In the genomic region with DNA sequence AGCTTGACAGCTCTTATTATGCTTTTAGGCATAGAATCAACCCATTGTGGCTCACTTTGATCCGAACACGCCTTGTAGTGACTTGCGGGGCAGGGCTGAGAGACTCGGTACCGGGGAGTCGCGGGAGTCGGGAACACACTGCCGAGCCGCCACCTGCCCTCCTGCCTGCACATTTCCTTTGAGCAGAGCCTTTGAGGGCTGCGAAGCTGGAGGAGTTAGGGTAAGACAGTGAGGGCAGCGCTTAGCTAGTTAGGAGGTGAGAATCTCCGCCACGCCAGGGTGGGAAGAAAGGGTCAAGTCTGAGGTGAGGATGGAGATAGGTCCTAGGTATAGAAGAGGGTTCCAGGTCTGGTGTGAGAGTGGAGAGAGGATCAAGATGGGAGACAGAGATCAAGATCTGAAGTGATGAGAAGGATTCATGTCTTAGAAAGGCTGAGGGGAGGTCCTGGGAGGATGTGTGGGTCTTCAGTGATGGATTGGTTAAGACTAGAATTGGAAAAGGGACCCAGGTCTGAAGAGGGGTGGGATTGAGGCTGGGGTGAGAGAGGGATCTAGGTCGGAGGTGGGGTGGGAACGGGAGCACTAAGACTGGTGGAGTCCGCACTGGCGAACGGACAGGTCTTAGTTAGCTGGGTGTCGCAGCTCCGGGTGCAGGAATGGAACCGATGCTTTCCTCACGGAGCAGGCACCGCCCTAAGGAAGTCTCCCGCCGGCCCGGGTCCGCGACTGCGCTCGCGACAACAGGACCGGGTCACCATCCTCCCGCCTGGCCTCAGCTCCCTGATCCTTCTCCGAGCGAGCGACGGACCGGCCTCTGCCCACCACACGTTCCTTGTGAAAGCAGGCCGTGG, we compare ENCODE assay signal across 8 mouse cellular contexts. TPM values are rescaled to one million over a fixed set of nuclear protein-coding genes. Genes with fewer than 3 reads are reported as not detected.
DNase-seq lines count a peak whose midpoint lies in the region; ATAC-seq and TF ChIP-seq lines count a peak whose summit lies in the region.

No protein-coding gene starts in this region.

- H3K79me2 ChIP-seq in myocyte (ENCODE audit: control insufficient read depth, insufficient read depth): no peaks in the 10 kb centered on the region

- WGBS in lung, adult 2 months: 2% methylated on average over 41 of the region's 41 CpGs
- 1% methylated on average over 41 of the region's 41 CpGs for WGBS in bone marrow, adult 2 months
- under 1% methylated on average over 41 of the region's 41 CpGs for WGBS in hindbrain, embryonic 16.5 days
- 2% methylated on average over 41 of the region's 41 CpGs for WGBS in liver, embryonic 13.5 days (ENCODE audit: insufficient replicate concordance)

- H3K9me3 ChIP-seq in hindbrain, embryonic 16.5 days (ENCODE audit: control insufficient read depth, low read length): no peaks in the 10 kb centered on the region
- no peaks in the 10 kb centered on the region for H3K9me3 ChIP-seq in liver, embryonic 13.5 days (replicated peaks)

- H3K4me1 ChIP-seq in lung, adult 2 months (ENCODE audit: control insufficient read depth, insufficient read depth, low read length): peaks cover 5% of the 10 kb centered on the region; the same call in 1 of the 2 replicates
- H3K4me1 ChIP-seq in bone marrow, adult 2 months (ENCODE audit: control insufficient read depth, insufficient read depth, low read length): peaks cover 3% of the 10 kb centered on the region; the same call in 1 of the 2 replicates
- peaks cover 3% of the 10 kb centered on the region for H3K4me1 ChIP-seq in hindbrain, embryonic 16.5 days (ENCODE audit: control insufficient read depth, insufficient read depth, low read depth, low read length)
- H3K4me1 ChIP-seq in liver, embryonic 13.5 days (replicated peaks): peaks cover 12% of the 10 kb centered on the region

- TF ChIP-seq CTCF in lung, adult 2 months (IDR thresholded peaks at IDR 0.05; ENCODE audit: insufficient read depth, low read length): no peak
- TF ChIP-seq CTCF in bone marrow, adult 2 months (IDR thresholded peaks at IDR 0.05; ENCODE audit: control insufficient read depth, insufficient read depth, low read length): no peak

- H3K27me3 ChIP-seq in hindbrain, embryonic 16.5 days (replicated peaks; ENCODE audit: control insufficient read depth, insufficient read depth, low read length): peaks cover 3% of the 10 kb centered on the region; the same call in 1 of the 2 replicates
- peaks cover 48% of the 10 kb centered on the region for H3K27me3 ChIP-seq in liver, embryonic 13.5 days
- H3K27me3 ChIP-seq in myocyte (ENCODE audit: control insufficient read depth, insufficient read depth, insufficient read length): peaks cover 9% of the 10 kb centered on the region

- no peak overlapping the region for H3K27ac ChIP-seq in bone marrow, adult 2 months (ENCODE audit: control insufficient read depth, insufficient read depth, low read depth, low read length, poor library complexity)
- peak overlapping the region; percentile 48; the same call in 1 of the 2 replicates for H3K27ac ChIP-seq in hindbrain, embryonic 16.5 days (ENCODE audit: low read depth, low read length)
- H3K27ac ChIP-seq in liver, embryonic 13.5 days: no peak overlapping the region

- H3K4me2 ChIP-seq in hindbrain, embryonic 16.5 days (ENCODE audit: low read length): peak overlapping the region; percentile 90
- peak overlapping the region; percentile 73 for H3K4me2 ChIP-seq in liver, embryonic 13.5 days
- H3K4me2 ChIP-seq in myocyte (ENCODE audit: low read depth): peak overlapping the region; percentile 57

- TF ChIP-seq POLR2A in lung, adult 2 months (IDR thresholded peaks at IDR 0.05; ENCODE audit: borderline replicate concordance, extremely low read depth, low read depth, low read length): no peak
- TF ChIP-seq POLR2A in bone marrow, adult 2 months (IDR thresholded peaks at IDR 0.05; ENCODE audit: borderline replicate concordance, control insufficient read depth, low read depth, low read length): 0 out of 2 replicates have a peak, but pooled peaks have one; percentile 29
- TF ChIP-seq POLR2A in myocyte (IDR thresholded peaks at IDR 0.05; ENCODE audit: insufficient read length, low read depth): no peak

- peak overlapping the region; percentile 70 for H3K9ac ChIP-seq in hindbrain, embryonic 16.5 days (ENCODE audit: low read depth, low read length)
- peak overlapping the region; percentile 58; the same call in 1 of the 2 replicates for H3K9ac ChIP-seq in liver, embryonic 13.5 days

- 0 out of 2 replicates have a peak, but pooled peaks have one; percentile 30 for ATAC-seq in erythroid progenitor cell, adult 5-6 weeks (replicated peaks; ENCODE audit: low FRiP score, poor library complexity, severe bottlenecking)
- ATAC-seq in hindbrain, embryonic 16.5 days: peak; percentile 58; the same call in 1 of the 2 replicates
- no peak for ATAC-seq in liver, embryonic 13.5 days (ENCODE audit: low read depth)

- peak overlapping the region; percentile 15 for H3K4me3 ChIP-seq in lung, adult 2 months (replicated peaks; ENCODE audit: extremely low read depth, low read depth, low read length)
- H3K4me3 ChIP-seq in bone marrow, adult 2 months (replicated peaks; ENCODE audit: control insufficient read depth, low read depth, low read length): peak overlapping the region; percentile 21
- H3K4me3 ChIP-seq in hindbrain, embryonic 16.5 days (ENCODE audit: low read length): peak overlapping the region; percentile 61
- H3K4me3 ChIP-seq in liver, embryonic 13.5 days (replicated peaks): peak overlapping the region; percentile 58
- no peak overlapping the region for H3K4me3 ChIP-seq in myocyte

- H3ac ChIP-seq in myocyte (ENCODE audit: control insufficient read depth, insufficient read length): no peak overlapping the region

- no peaks in the 10 kb centered on the region for H3K36me3 ChIP-seq in hindbrain, embryonic 16.5 days (ENCODE audit: control insufficient read depth, insufficient read depth, low read length)
- no peaks in the 10 kb centered on the region for H3K36me3 ChIP-seq in liver, embryonic 13.5 days
- no peaks in the 10 kb centered on the region for H3K36me3 ChIP-seq in myocyte (ENCODE audit: control insufficient read depth, insufficient read depth)

- DNase-seq in lung, adult 2 months: peak; percentile 25
- no peak for DNase-seq in lung, postnatal 25 days (ENCODE audit: low spot score)
- no peak for DNase-seq in liver, embryonic 13.5 days
- peak; percentile 32 for DNase-seq in yolk sac, embryonic 10.5 days (ENCODE audit: low spot score)

TF ChIP-seq in myocyte, 11 proteins besides CTCF, POLR2A, EP300 and RAD21:
- no peak for TF ChIP-seq POLR2AphosphoS2 (IDR thresholded peaks at IDR 0.05; ENCODE audit: insufficient read length, low read depth)
- no peak for TF ChIP-seq TCF12 (IDR thresholded peaks at IDR 0.05; ENCODE audit: insufficient read depth, poor library complexity, severe bottlenecking)
- TF ChIP-seq MYOG (IDR thresholded peaks at IDR 0.05; ENCODE audit: control insufficient read depth in 1 of 3, insufficient read depth in 1 of 3, insufficient read length in 2 of 3, low read depth in 2 of 3): no peak
- no peak for TF ChIP-seq SRF (IDR thresholded peaks at IDR 0.05; ENCODE audit: control insufficient read depth, insufficient read length, low read depth)
- no peak for TF ChIP-seq REST (IDR thresholded peaks at IDR 0.05; ENCODE audit: insufficient read depth, insufficient read length)
- TF ChIP-seq MYOD1 (IDR thresholded peaks at IDR 0.05; ENCODE audit: control insufficient read depth in 1 of 3, insufficient read length in 2 of 3, low read depth in 2 of 3): no peak
- no peak for TF ChIP-seq MAX (IDR thresholded peaks at IDR 0.05; ENCODE audit: low read depth)
- no peak for TF ChIP-seq TCF3 (IDR thresholded peaks at IDR 0.05; ENCODE audit: insufficient read length, low read depth)
- TF ChIP-seq USF1 (IDR thresholded peaks at IDR 0.05; ENCODE audit: low read depth): no peak
- no peak for TF ChIP-seq CEBPB (IDR thresholded peaks at IDR 0.05; ENCODE audit: insufficient read depth, poor library complexity, severe bottlenecking)
- TF ChIP-seq E2F4 (IDR thresholded peaks at IDR 0.05; ENCODE audit: insufficient read depth): no peak

RNA-seq across cellular contexts. Expression of a gene that starts 11.7 kb away (rescaled TPM):
- 3.8 and 6.9 TPM in 2 replicates for polyA plus RNA-seq in lung, adult 2 months (2012; rRNA removed)
- polyA plus RNA-seq in bone marrow, adult 2 months (2011; ENCODE audit: insufficient read depth, insufficient read length, low replicate concordance, missing spikeins): 18.1 and 27.5 TPM in 2 replicates
- 8.3 and 20.5 TPM in 2 replicates for total RNA-seq in erythroid progenitor cell, adult 5-6 weeks (2015; ENCODE audit: low replicate concordance)
- 12.3 and 12.8 TPM in 2 replicates for total RNA-seq in erythroid progenitor cell, adult 5-6 weeks (2017; ENCODE audit: low replicate concordance)
- polyA plus RNA-seq in hindbrain, embryonic 16.5 days (2015; fragmentation: Nextera tagmentation; extraction: Ambion mirVana): 37.3 and 39.9 TPM in 2 replicates
- 30.0 and 42.6 TPM in 2 replicates for polyA plus RNA-seq in liver, embryonic 13.5 days (2015; fragmentation: Nextera tagmentation; extraction: Ambion mirVana)
- 17.5 TPM for polyA plus RNA-seq in myocyte (2012; fragmentation: generic; extraction: Trizol)

RNA-seq across cellular contexts. Expression of a gene that starts 19.1 kb away (rescaled TPM):
- polyA plus RNA-seq in lung, adult 2 months (2012; rRNA removed): 3.3 and 5.1 TPM in 2 replicates
- polyA plus RNA-seq in bone marrow, adult 2 months (2011; ENCODE audit: insufficient read depth, insufficient read length, low replicate concordance, missing spikeins): 38.7 and 39.0 TPM in 2 replicates
- 146 and 189 TPM in 2 replicates for total RNA-seq in erythroid progenitor cell, adult 5-6 weeks (2015; ENCODE audit: low replicate concordance)
- 117 and 168 TPM in 2 replicates for total RNA-seq in erythroid progenitor cell, adult 5-6 weeks (2017; ENCODE audit: low replicate concordance)
- polyA plus RNA-seq in hindbrain, embryonic 16.5 days (2015; fragmentation: Nextera tagmentation; extraction: Ambion mirVana): 9.3 and 9.9 TPM in 2 replicates
- 16.4 and 20.4 TPM in 2 replicates for polyA plus RNA-seq in liver, embryonic 13.5 days (2015; fragmentation: Nextera tagmentation; extraction: Ambion mirVana)
- 8.3 TPM for polyA plus RNA-seq in myocyte (2012; fragmentation: generic; extraction: Trizol)

Comparison
In these comparisons a context has a peak if more than half of its experiments do, and no peak if none do; other contexts are left out.
1. DNase-seq: peak in lung, adult 2 months (single experiment) and yolk sac, embryonic 10.5 days (single experiment); none in lung, postnatal 25 days (single experiment) and liver, embryonic 13.5 days (single experiment).
2. Peak in every context shown above with its lines, with median percentiles within 50 percentile points of each other: H3K4me2 ChIP-seq.